Mouse (Mus musculus) thymus, adult 2 months (tissue): ENCODE measurements around the gene Slc9a3r1. TPM values are rescaled to one million over a fixed set of nuclear protein-coding genes. Genes with fewer than 3 reads are reported as not detected.
A peak's percentile ranks its signal among the peaks of the same experiment; 100 is the strongest.

Source experiments
- DNase-seq: peaks from one replicate; pipeline ENCODE4 v3.0.0; 2021
- H3K27ac ChIP-seq: fragments of 200-500 bp; 2 replicates; pipeline ENCODE4 v1.5.1; 2012; ENCODE audit warnings: low read length, control low read depth; ENCODE audit not compliant: control insufficient read depth, insufficient read depth
- H3K27me3 ChIP-seq: fragments of 200-500 bp; 2 replicates; pipeline ENCODE4 v1.6.1; 2012; ENCODE audit warnings: mild to moderate bottlenecking, low read length, moderate library complexity, mixed read lengths; ENCODE audit not compliant: control insufficient read depth, insufficient read depth
- H3K36me3 ChIP-seq: fragments of 200-500 bp; 2 replicates; pipeline ENCODE4 v1.6.1; 2012; ENCODE audit warnings: mild to moderate bottlenecking, low read length, moderate library complexity; ENCODE audit not compliant: control insufficient read depth, insufficient read depth
- H3K4me1 ChIP-seq: fragments of 200-500 bp; replicated peaks from 2 replicates; pipeline ENCODE4 v1.6.1; 2012; ENCODE audit warnings: low read length; ENCODE audit not compliant: control insufficient read depth, insufficient read depth
- H3K4me3 ChIP-seq: fragments of 200-500 bp; 2 replicates; pipeline ENCODE4 v1.5.1; 2012; ENCODE audit warnings: mild to moderate bottlenecking, low read length, control low read depth, moderate library complexity; ENCODE audit not compliant: control insufficient read depth, insufficient read depth
- CTCF ChIP-seq: fragments of 200-500 bp; IDR thresholded peaks from 2 replicates; pipeline ENCODE4 v1.5.1; 2012; ENCODE audit warnings: mild to moderate bottlenecking, control low read depth, low read length, moderate library complexity, borderline replicate concordance; ENCODE audit not compliant: control insufficient read depth, poor library complexity, insufficient read depth; ENCODE audit errors: extremely low read depth
- POLR2A ChIP-seq: fragments of 200-500 bp; IDR thresholded peaks from 2 replicates; pipeline ENCODE4 v1.6.1; 2012; ENCODE audit warnings: mild to moderate bottlenecking, low read length, control low read depth, moderate library complexity; ENCODE audit not compliant: control insufficient read depth, poor library complexity, insufficient read depth; ENCODE audit errors: extremely low read depth
- WGBS: fragments of 180-500 bp; shearing (Covaris S2); methylation state at CpG from one replicate; pipeline ENCODE4 v1.1.7; 2018; 5-methylcytosine and 5-hydroxymethylcytosine counted together
- polyA plus RNA-seq: library from polyadenylated mRNA; depleted of rRNA; stranded (reverse); fragments of >200 nt; gene quantifications from 2 replicates; pipeline ENCODE4 v1.2.3, GENCODE M21; 2012

The Slc9a3r1 gene
- polyA plus RNA-seq, 1 experiment = 207 TPM

- H3K27ac ChIP-seq = no peak overlapping the region
Observed at GRCm38 (mm10) chr11:115219685-115220084, 56.5 kb downstream of the Slc9a3r1 start.

GRCm38 (mm10) chr11:115222077-115222476, 58.9 kb downstream of the Slc9a3r1 start:
- Histone ChIP-seq H3K27ac (no peak overlapping the region), H3K36me3 (no peaks in the 10 kb centered on the region), H3K27me3 (no peaks in the 10 kb centered on the region), H3K4me1 (peaks cover 48% of the 10 kb centered on the region), H3K4me3 (no peak overlapping the region)
- TF ChIP-seq POLR2A = no peak
- TF ChIP-seq CTCF = no peak
- DNase-seq = no peak
- WGBS = 92% methylated on average over 12 of the region's 12 CpGs

More at GRCm38 (mm10) chr11:115219685-115220084, 56.5 kb downstream of the Slc9a3r1 start:
- no peak for DNase-seq
- peaks cover 24% of the 10 kb centered on the region for H3K4me1 ChIP-seq
- no peak overlapping the region for H3K4me3 ChIP-seq
- 90% methylated on average over 10 of the region's 10 CpGs for whole genome bisulfite sequencing
- no peaks in the 10 kb centered on the region for H3K36me3 ChIP-seq
- H3K27me3 ChIP-seq = no peaks in the 10 kb centered on the region
- TF ChIP-seq CTCF (no peak), POLR2A (no peak)

GRCm38 (mm10) chr11:115222570-115222969, 59.4 kb downstream of the Slc9a3r1 start:
- no peak for DNase-seq
- Histone ChIP-seq H3K36me3 (no peaks in the 10 kb centered on the region), H3K27ac (no peak overlapping the region), H3K27me3 (no peaks in the 10 kb centered on the region), H3K4me3 (no peak overlapping the region), H3K4me1 (peaks cover 52% of the 10 kb centered on the region)
- TF ChIP-seq CTCF = no peak
- TF ChIP-seq POLR2A = no peak
- 50% methylated on average over 5 of the region's 5 CpGs for WGBS

GRCm38 (mm10) chr11:115223451-115223850, 60.3 kb downstream of the Slc9a3r1 start:
- no peak overlapping the region for H3K27ac ChIP-seq
- H3K4me3 ChIP-seq = no peak overlapping the region
- WGBS = 10% methylated on average over 11 of the region's 11 CpGs
- no peaks in the 10 kb centered on the region for H3K27me3 ChIP-seq
- no peak for DNase-seq
- peak; percentile 16; the same call in 1 of the 2 replicates for TF ChIP-seq CTCF
- no peak for TF ChIP-seq POLR2A
- peaks cover 61% of the 10 kb centered on the region for H3K4me1 ChIP-seq
- H3K36me3 ChIP-seq = no peaks in the 10 kb centered on the region

GRCm38 (mm10) chr11:115223877-115224276, 60.7 kb downstream of the Slc9a3r1 start:
- TF ChIP-seq POLR2A (no peak), CTCF (no peak)
- WGBS = 12% methylated on average over 6 of the region's 6 CpGs
- Histone ChIP-seq H3K27ac (no peak overlapping the region), H3K4me3 (no peak overlapping the region), H3K4me1 (peaks cover 65% of the 10 kb centered on the region), H3K27me3 (no peaks in the 10 kb centered on the region), H3K36me3 (no peaks in the 10 kb centered on the region)
- DNase-seq = no peak

GRCm38 (mm10) chr11:115224889-115225288, 61.7 kb downstream of the Slc9a3r1 start:
- no peak for TF ChIP-seq POLR2A
- peak; percentile 90 for TF ChIP-seq CTCF
- DNase-seq = peak; percentile 80
- no peak overlapping the region for H3K4me3 ChIP-seq
- WGBS = 57% methylated on average over 8 of the region's 8 CpGs
- peaks cover 75% of the 10 kb centered on the region for H3K4me1 ChIP-seq
- H3K27me3 ChIP-seq = no peaks in the 10 kb centered on the region
- no peaks in the 10 kb centered on the region for H3K36me3 ChIP-seq
- no peak overlapping the region for H3K27ac ChIP-seq

GRCm38 (mm10) chr11:115225301-115225700, 62.2 kb downstream of the Slc9a3r1 start:
- Histone ChIP-seq H3K36me3 (no peaks in the 10 kb centered on the region), H3K27ac (no peak overlapping the region), H3K4me1 (peaks cover 79% of the 10 kb centered on the region), H3K4me3 (no peak overlapping the region), H3K27me3 (no peaks in the 10 kb centered on the region)
- 96% methylated on average over 6 of the region's 6 CpGs for WGBS
- TF ChIP-seq CTCF = no peak
- TF ChIP-seq POLR2A = no peak
- DNase-seq = no peak
